Mouse (Mus musculus): ENCODE data around the gene Samd7. TPM values are rescaled to one million over a fixed set of nuclear protein-coding genes. Genes with fewer than 3 reads are reported as not detected.
A peak's percentile ranks its signal among the peaks of the same experiment; 100 is the strongest.
"Not testable (repeated sequence)": the region's sequence is repeated elsewhere in the genome, so short reads cannot be mapped to it uniquely, and the experiment has no call there.

The Samd7 gene
- polyA plus RNA-seq (2015; fragmentation: Nextera tagmentation; extraction: Ambion mirVana): not detected in 2 replicates

- Histone ChIP-seq H3K9me3 (no peaks in the 10 kb centered on the region), H3K4me2 (replicated peaks) (no peak within 1 kb of the TSS), H3K4me1 (replicated peaks) (no peaks in the 10 kb centered on the region), H3K36me3 (no peaks in the 10 kb centered on the region), H3K4me3 (replicated peaks) (no peak within 1 kb of the TSS), H3K27ac (no peak within 1 kb of the TSS), H3K27me3 (no peaks in the 10 kb centered on the region), H3K9ac (replicated peaks) (no peak within 1 kb of the TSS)
- no peak for ATAC-seq
- WGBS: 76% methylated on average over 7 of the region's 7 CpGs
Observed at GRCm38 (mm10) chr3:30746006-30746405, at the start of gene Samd7. Samd7 (plus strand) TSS chr3:30746293.

GRCm38 (mm10) chr3:30696346-30696745 is 49.7 kb upstream of the Samd7 start:
- no peaks in the 10 kb centered on the region for H3K9me3 ChIP-seq
- H3K9ac ChIP-seq (replicated peaks): no peak overlapping the region
- 0 out of 2 replicates have a peak, but pooled peaks have one; percentile 27 for ATAC-seq
- no peak overlapping the region for H3K27ac ChIP-seq
- no peaks in the 10 kb centered on the region for H3K36me3 ChIP-seq
- WGBS: 28% methylated on average over 2 of the region's 2 CpGs
- H3K27me3 ChIP-seq: no peaks in the 10 kb centered on the region
- H3K4me3 ChIP-seq (replicated peaks): no peak overlapping the region
- no peak overlapping the region for H3K4me2 ChIP-seq (replicated peaks)
- H3K4me1 ChIP-seq (replicated peaks): no peaks in the 10 kb centered on the region

GRCm38 (mm10) chr3:30697891-30698290 is 48.2 kb upstream of the Samd7 start:
- Histone ChIP-seq H3K9me3 (no peaks in the 10 kb centered on the region), H3K9ac (replicated peaks) (no peak overlapping the region), H3K4me1 (replicated peaks) (no peaks in the 10 kb centered on the region), H3K4me2 (replicated peaks) (no peak overlapping the region), H3K36me3 (no peaks in the 10 kb centered on the region), H3K27me3 (no peaks in the 10 kb centered on the region), H3K4me3 (replicated peaks) (no peak overlapping the region), H3K27ac (no peak overlapping the region)
- WGBS: 69% methylated on average over 4 of the region's 4 CpGs
- ATAC-seq: no peak

GRCm38 (mm10) chr3:30699711-30700505 is 46.2 kb upstream of the Samd7 start, which contains the start of gene Lrrc31:
Lrrc31 (minus strand) TSS chr3:30699843.
- not testable (repeated sequence) for ATAC-seq; H3K27me3 ChIP-seq; H3K9ac ChIP-seq (replicated peaks); H3K4me1 ChIP-seq (replicated peaks); H3K4me2 ChIP-seq (replicated peaks); H3K9me3 ChIP-seq; H3K27ac ChIP-seq; H3K4me3 ChIP-seq (replicated peaks); H3K36me3 ChIP-seq
- WGBS: 88% methylated on average over 6 of the region's 6 CpGs

- H3K27ac ChIP-seq: no peak overlapping the region
- H3K9me3 ChIP-seq: no peaks in the 10 kb centered on the region
- H3K27me3 ChIP-seq: no peaks in the 10 kb centered on the region
- H3K9ac ChIP-seq (replicated peaks): no peak overlapping the region
- H3K4me1 ChIP-seq (replicated peaks): no peaks in the 10 kb centered on the region
- ATAC-seq: no peak
- no peak overlapping the region for H3K4me3 ChIP-seq (replicated peaks)
- no peaks in the 10 kb centered on the region for H3K36me3 ChIP-seq
- 81% methylated on average over 3 of the region's 3 CpGs for WGBS
- H3K4me2 ChIP-seq (replicated peaks): no peak overlapping the region
Observed at GRCm38 (mm10) chr3:30705977-30706376, 40.1 kb upstream of the Samd7 start.

- Histone ChIP-seq H3K9ac (replicated peaks) (no peak overlapping the region), H3K4me3 (replicated peaks) (no peak overlapping the region), H3K4me2 (replicated peaks) (no peak overlapping the region), H3K27ac (no peak overlapping the region), H3K27me3 (no peaks in the 10 kb centered on the region), H3K4me1 (replicated peaks) (no peaks in the 10 kb centered on the region), H3K9me3 (no peaks in the 10 kb centered on the region), H3K36me3 (no peaks in the 10 kb centered on the region)
- WGBS: 86% methylated on average over 4 of the region's 4 CpGs
- no peak for ATAC-seq
Observed at GRCm38 (mm10) chr3:30706614-30707276, 39.3 kb upstream of the Samd7 start.

- Histone ChIP-seq H3K9me3 (no peaks in the 10 kb centered on the region), H3K4me2 (replicated peaks) (no peak overlapping the region), H3K9ac (replicated peaks) (no peak overlapping the region), H3K27me3 (no peaks in the 10 kb centered on the region), H3K4me1 (replicated peaks) (no peaks in the 10 kb centered on the region), H3K4me3 (replicated peaks) (no peak overlapping the region), H3K27ac (no peak overlapping the region), H3K36me3 (no peaks in the 10 kb centered on the region)
- 87% methylated on average over 6 of the region's 6 CpGs for WGBS
- ATAC-seq: no peak
Observed at GRCm38 (mm10) chr3:30710191-30710590, 35.9 kb upstream of the Samd7 start.

GRCm38 (mm10) chr3:30713334-30713733 is 32.8 kb upstream of the Samd7 start:
- Histone ChIP-seq H3K27me3 (no peaks in the 10 kb centered on the region), H3K36me3 (no peaks in the 10 kb centered on the region), H3K27ac (no peak overlapping the region), H3K4me2 (replicated peaks) (no peak overlapping the region), H3K9me3 (no peaks in the 10 kb centered on the region; the same call in 1 of the 2 replicates), H3K4me1 (replicated peaks) (no peaks in the 10 kb centered on the region), H3K4me3 (replicated peaks) (no peak overlapping the region), H3K9ac (replicated peaks) (no peak overlapping the region)
- ATAC-seq: no peak
- WGBS: 90% methylated on average over 1 of the region's 1 CpGs

GRCm38 (mm10) chr3:30718649-30719048 is 27.4 kb upstream of the Samd7 start:
- WGBS: 88% methylated on average over 3 of the region's 3 CpGs
- Histone ChIP-seq H3K4me1 (replicated peaks) (no peaks in the 10 kb centered on the region), H3K27me3 (no peaks in the 10 kb centered on the region), H3K9me3 (no peaks in the 10 kb centered on the region; the same call in 1 of the 2 replicates), H3K36me3 (no peaks in the 10 kb centered on the region), H3K9ac (replicated peaks) (no peak overlapping the region), H3K4me2 (replicated peaks) (no peak overlapping the region), H3K4me3 (replicated peaks) (no peak overlapping the region), H3K27ac (no peak overlapping the region)
- ATAC-seq: no peak

- H3K36me3 ChIP-seq: no peaks in the 10 kb centered on the region
- 81% methylated on average over 4 of the region's 4 CpGs for WGBS
- no peaks in the 10 kb centered on the region for H3K27me3 ChIP-seq
- no peak for ATAC-seq
- H3K4me1 ChIP-seq (replicated peaks): no peaks in the 10 kb centered on the region
- H3K9ac ChIP-seq (replicated peaks): no peak overlapping the region
- H3K4me2 ChIP-seq (replicated peaks): no peak overlapping the region
- H3K27ac ChIP-seq: no peak overlapping the region
- no peaks in the 10 kb centered on the region for H3K9me3 ChIP-seq
- H3K4me3 ChIP-seq (replicated peaks): no peak overlapping the region
Observed at GRCm38 (mm10) chr3:30722036-30722435, 24.1 kb upstream of the Samd7 start.

- no peak for ATAC-seq
- H3K36me3 ChIP-seq: no peaks in the 10 kb centered on the region
- no peak overlapping the region for H3K9ac ChIP-seq (replicated peaks)
- no peak overlapping the region for H3K27ac ChIP-seq
- no peaks in the 10 kb centered on the region for H3K9me3 ChIP-seq
- H3K27me3 ChIP-seq: no peaks in the 10 kb centered on the region
- H3K4me1 ChIP-seq (replicated peaks): no peaks in the 10 kb centered on the region
- H3K4me2 ChIP-seq (replicated peaks): no peak overlapping the region
- H3K4me3 ChIP-seq (replicated peaks): no peak overlapping the region
- WGBS: 88% methylated on average over 2 of the region's 2 CpGs
Observed at GRCm38 (mm10) chr3:30722461-30722860, 23.6 kb upstream of the Samd7 start.

GRCm38 (mm10) chr3:30723179-30723578 is 22.9 kb upstream of the Samd7 start:
- Histone ChIP-seq H3K36me3 (no peaks in the 10 kb centered on the region), H3K27ac (no peak overlapping the region), H3K4me3 (replicated peaks) (no peak overlapping the region), H3K9me3 (no peaks in the 10 kb centered on the region), H3K4me1 (replicated peaks) (no peaks in the 10 kb centered on the region), H3K27me3 (no peaks in the 10 kb centered on the region), H3K9ac (replicated peaks) (no peak overlapping the region), H3K4me2 (replicated peaks) (no peak overlapping the region)
- no peak for ATAC-seq
- 61% methylated on average over 5 of the region's 5 CpGs for WGBS
